Mouse (Mus musculus) midbrain, embryonic 11.5 days (tissue): ENCODE measurements at regions not wholly inside any gene's neighbourhood (a gene's known extent, or its start where the extent isn't known, plus 50 kb on each side); places are given as distances from the start of the nearest gene placed in this dataset.

Source experiments
- ATAC-seq: fragments of 200-750 bp; cut with Nextera tagmentation; 2 replicates; pipeline ENCODE4 v1.8.0; 2017; ENCODE audit warnings: moderate TSS enrichment, moderate library complexity; ENCODE audit not compliant: low FRiP score
- DNase-seq: peaks from one replicate; pipeline ENCODE4 v3.0.0; 2015; ENCODE audit warnings: low spot score; ENCODE audit errors: missing footprints
- H3K27ac ChIP-seq: fragments of 300-500 bp; sonication (generic); 2 replicates; pipeline ENCODE4 v1.5.1; 2014; ENCODE audit warnings: low read depth, low read length
- H3K27me3 ChIP-seq: fragments of 300-500 bp; sonication (generic); 2 replicates; pipeline ENCODE4 v1.6.1; 2014; ENCODE audit warnings: mild to moderate bottlenecking, low read length, moderate library complexity, mixed read lengths; ENCODE audit not compliant: control insufficient read depth, insufficient read depth
- H3K36me3 ChIP-seq: fragments of 300-500 bp; sonication (generic); 2 replicates; pipeline ENCODE4 v1.6.1; 2014; ENCODE audit warnings: mild to moderate bottlenecking, low read length, moderate library complexity, mixed read lengths; ENCODE audit not compliant: control insufficient read depth, insufficient read depth
- H3K4me1 ChIP-seq: fragments of 300-500 bp; sonication (generic); 2 replicates; pipeline ENCODE4 v1.6.1; 2014; ENCODE audit warnings: low read length; ENCODE audit not compliant: control insufficient read depth, insufficient read depth
- H3K4me2 ChIP-seq: fragments of 300-500 bp; sonication (generic); 2 replicates; pipeline ENCODE4 v1.6.1; 2014; ENCODE audit warnings: mild to moderate bottlenecking, moderate library complexity
- H3K4me3 ChIP-seq: fragments of 300-500 bp; sonication (generic); 2 replicates; pipeline ENCODE4 v1.5.1; 2014; ENCODE audit warnings: low read depth, low read length
- H3K9ac ChIP-seq: fragments of 300-500 bp; sonication (generic); 2 replicates; pipeline ENCODE4 v1.6.1; 2014; ENCODE audit warnings: low read length
- H3K9me3 ChIP-seq: fragments of 300-500 bp; sonication (generic); 2 replicates; pipeline ENCODE4 v1.6.1; 2016; ENCODE audit warnings: low read length; ENCODE audit not compliant: control insufficient read depth
- WGBS: fragments of 180-500 bp; shearing (Covaris S2); extraction: QIAGEN DNeasy Blood & Tissue Kit; methylation state at CpG from one replicate; pipeline ENCODE4 v1.1.7; 2014; 5-methylcytosine and 5-hydroxymethylcytosine counted together

DNA sequence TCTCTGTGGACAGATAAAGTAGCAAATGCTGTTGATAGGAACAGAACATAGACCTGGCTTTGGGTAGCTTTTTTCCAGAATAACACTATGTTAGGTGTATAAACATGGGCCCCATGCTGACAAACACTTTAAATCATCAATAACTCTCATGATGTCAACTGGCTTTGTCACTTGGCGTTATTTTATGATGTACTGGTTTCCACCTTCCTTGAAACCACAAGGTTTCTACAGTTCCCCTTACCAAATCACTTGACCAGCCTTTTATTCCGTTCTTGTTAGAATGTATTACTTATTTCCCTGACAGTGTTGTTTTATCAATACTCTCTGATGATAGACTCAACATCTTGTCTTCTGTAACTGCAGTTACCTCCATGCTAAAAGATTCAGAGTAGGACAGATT, 158.6 kb upstream of the Tusc1 start:
- 87% methylated on average over 2 of the region's 2 CpGs for WGBS
- ATAC-seq (no peak), DNase-seq (no peak)
- no peaks in the 10 kb centered on the region for H3K4me1 ChIP-seq
- H3K36me3 ChIP-seq, result no peaks in the 10 kb centered on the region
- no peaks in the 10 kb centered on the region for H3K9me3 ChIP-seq
- H3K27ac ChIP-seq, result no peak overlapping the region
- no peaks in the 10 kb centered on the region for H3K27me3 ChIP-seq
- H3K4me2 ChIP-seq, result no peak overlapping the region
- H3K4me3 ChIP-seq, result no peak overlapping the region
- H3K9ac ChIP-seq, result no peak overlapping the region

GRCm38 (mm10) chr4:93493326-93493725, 158.0 kb upstream of the Tusc1 start:
- DNase-seq, result no peak
- Histone ChIP-seq H3K9me3 (no peaks in the 10 kb centered on the region), H3K27ac (no peak overlapping the region), H3K9ac (no peak overlapping the region), H3K4me1 (no peaks in the 10 kb centered on the region), H3K36me3 (no peaks in the 10 kb centered on the region), H3K27me3 (no peaks in the 10 kb centered on the region), H3K4me2 (no peak overlapping the region), H3K4me3 (no peak overlapping the region)
- no peak for ATAC-seq

- Histone ChIP-seq H3K9ac (no peak overlapping the region), H3K9me3 (no peaks in the 10 kb centered on the region), H3K4me1 (no peaks in the 10 kb centered on the region), H3K27ac (no peak overlapping the region), H3K4me3 (no peak overlapping the region), H3K36me3 (no peaks in the 10 kb centered on the region), H3K27me3 (no peaks in the 10 kb centered on the region), H3K4me2 (no peak overlapping the region)
- 77% methylated on average over 1 of the region's 1 CpGs for WGBS
- no peak for DNase-seq
- no peak for ATAC-seq
Measured at GRCm38 (mm10) chr4:93488570-93488969, 153.3 kb upstream of the Tusc1 start.

- no peaks in the 10 kb centered on the region for H3K36me3 ChIP-seq
- no peak for DNase-seq
- no peaks in the 10 kb centered on the region for H3K4me1 ChIP-seq
- H3K4me2 ChIP-seq, result no peak overlapping the region
- H3K9me3 ChIP-seq, result no peaks in the 10 kb centered on the region
- 89% methylated on average over 1 of the region's 1 CpGs for WGBS
- H3K4me3 ChIP-seq, result no peak overlapping the region
- no peak overlapping the region for H3K27ac ChIP-seq
- no peak overlapping the region for H3K9ac ChIP-seq
- ATAC-seq, result no peak
- H3K27me3 ChIP-seq, result no peaks in the 10 kb centered on the region
Measured at GRCm38 (mm10) chr4:93486455-93486854, 151.1 kb upstream of the Tusc1 start.

- Histone ChIP-seq H3K9ac (no peak overlapping the region), H3K9me3 (no peaks in the 10 kb centered on the region), H3K36me3 (no peaks in the 10 kb centered on the region), H3K4me3 (no peak overlapping the region), H3K4me1 (no peaks in the 10 kb centered on the region), H3K4me2 (no peak overlapping the region), H3K27ac (no peak overlapping the region), H3K27me3 (no peaks in the 10 kb centered on the region)
- DNase-seq (no peak), ATAC-seq (no peak)
- WGBS, result 89% methylated on average over 1 of the region's 1 CpGs
Measured at GRCm38 (mm10) chr4:93481247-93481646, 145.9 kb upstream of the Tusc1 start.

- Histone ChIP-seq H3K9me3 (no peaks in the 10 kb centered on the region), H3K4me3 (no peak overlapping the region), H3K27ac (no peak overlapping the region), H3K4me2 (no peak overlapping the region), H3K27me3 (no peaks in the 10 kb centered on the region), H3K4me1 (no peaks in the 10 kb centered on the region), H3K36me3 (no peaks in the 10 kb centered on the region), H3K9ac (no peak overlapping the region)
- DNase-seq (no peak), ATAC-seq (no peak)
Measured at GRCm38 (mm10) chr4:93477189-93477767, 142.0 kb upstream of the Tusc1 start.

DNA sequence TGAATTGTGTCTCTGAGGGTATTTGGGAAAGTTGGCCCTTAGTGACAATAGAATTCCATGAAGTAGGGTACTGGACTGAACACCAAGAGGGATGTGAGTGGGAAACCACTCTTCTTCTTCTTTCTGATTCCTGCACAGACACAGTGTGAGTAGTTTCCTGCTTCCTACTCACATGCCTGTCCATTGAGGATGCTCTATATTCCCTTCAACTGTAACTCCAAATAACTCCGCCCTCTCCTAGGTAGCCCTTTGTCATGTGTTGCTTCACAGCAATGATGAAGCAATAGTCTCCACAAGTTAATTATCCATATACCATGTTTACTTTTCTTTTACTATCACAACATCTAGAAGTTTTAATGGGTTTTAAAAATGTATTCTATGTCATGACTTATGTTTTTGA, 132.7 kb upstream of the Tusc1 start:
- no peaks in the 10 kb centered on the region for H3K36me3 ChIP-seq
- H3K4me2 ChIP-seq, result no peak overlapping the region
- 86% methylated on average over 1 of the region's 1 CpGs for WGBS
- no peaks in the 10 kb centered on the region for H3K4me1 ChIP-seq
- no peak overlapping the region for H3K9ac ChIP-seq
- no peak overlapping the region for H3K27ac ChIP-seq
- H3K27me3 ChIP-seq, result no peaks in the 10 kb centered on the region
- no peak for ATAC-seq
- no peak for DNase-seq
- H3K9me3 ChIP-seq, result no peaks in the 10 kb centered on the region
- H3K4me3 ChIP-seq, result no peak overlapping the region

DNA sequence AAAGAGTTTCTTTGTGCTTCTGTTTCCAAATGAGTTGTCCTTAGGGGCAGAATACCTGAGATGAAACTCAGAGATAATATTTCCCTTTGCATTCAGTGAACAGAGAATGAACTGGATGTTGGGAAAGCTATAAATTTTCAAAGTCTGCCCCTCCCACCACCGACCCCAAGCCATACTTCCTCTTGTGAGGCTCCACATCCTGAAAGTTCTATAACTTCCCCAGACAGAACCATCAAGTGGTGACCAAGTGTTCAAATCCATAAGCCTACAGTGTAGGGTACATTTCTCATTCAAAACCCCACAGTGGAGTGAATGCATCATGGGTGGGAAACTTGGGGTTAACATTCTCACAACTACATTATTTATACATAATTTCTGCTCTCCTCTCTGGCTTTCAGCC, 132.1 kb upstream of the Tusc1 start:
- ATAC-seq (no peak), DNase-seq (no peak)
- Histone ChIP-seq H3K9me3 (no peaks in the 10 kb centered on the region), H3K9ac (no peak overlapping the region), H3K27me3 (no peaks in the 10 kb centered on the region), H3K4me1 (no peaks in the 10 kb centered on the region), H3K4me3 (no peak overlapping the region), H3K4me2 (no peak overlapping the region), H3K36me3 (no peaks in the 10 kb centered on the region), H3K27ac (no peak overlapping the region)
- WGBS, result 85% methylated on average over 1 of the region's 1 CpGs

GRCm38 (mm10) chr4:93451357-93451756, 116.0 kb upstream of the Tusc1 start:
- Histone ChIP-seq H3K27ac (no peak overlapping the region), H3K9me3 (no peaks in the 10 kb centered on the region), H3K4me2 (no peak overlapping the region), H3K27me3 (no peaks in the 10 kb centered on the region), H3K4me1 (no peaks in the 10 kb centered on the region), H3K9ac (no peak overlapping the region), H3K4me3 (no peak overlapping the region), H3K36me3 (no peaks in the 10 kb centered on the region)
- ATAC-seq (no peak), DNase-seq (no peak)
- WGBS, result 54% methylated on average over 3 of the region's 3 CpGs

DNA sequence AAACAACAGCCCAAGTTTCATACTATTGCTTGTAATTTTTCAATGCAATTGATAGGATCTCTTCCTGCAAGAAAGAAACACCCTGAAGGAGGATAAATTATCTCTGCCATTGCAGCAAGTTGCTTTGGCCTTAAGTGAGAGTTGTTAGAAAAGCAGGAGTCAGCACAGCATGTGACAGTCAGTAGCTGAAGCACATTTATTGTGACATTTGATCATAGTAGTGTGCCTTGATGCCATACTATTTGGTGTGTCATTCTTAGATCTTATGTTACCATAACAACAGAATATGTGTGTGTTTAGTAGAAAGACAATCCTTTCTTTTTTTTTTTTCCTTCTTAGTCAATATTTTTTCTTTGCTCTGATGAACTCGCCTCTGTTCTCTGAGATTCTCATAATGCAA, 115.5 kb upstream of the Tusc1 start:
- DNase-seq, result no peak
- Histone ChIP-seq H3K36me3 (no peaks in the 10 kb centered on the region), H3K27ac (no peak overlapping the region), H3K27me3 (no peaks in the 10 kb centered on the region), H3K4me3 (no peak overlapping the region), H3K4me2 (no peak overlapping the region), H3K4me1 (no peaks in the 10 kb centered on the region), H3K9ac (no peak overlapping the region), H3K9me3 (no peaks in the 10 kb centered on the region)
- WGBS, result 89% methylated on average over 1 of the region's 1 CpGs
- no peak for ATAC-seq
